Mouse (Mus musculus) MEL (cell line): ENCODE data around the gene Foxn3.
A peak's percentile ranks its signal among the peaks of the same experiment; 100 is the strongest.

Source experiments
- CHD1 ChIP-seq: IDR thresholded peaks from 2 replicates; pipeline ENCODE4 v1.6.1; 2012; ENCODE audit warnings: low read depth, mild to moderate bottlenecking, inconsistent platforms, low read length, improper control_type of control experiment
- EP300 ChIP-seq, 2 experiments: IDR thresholded peaks; 2 replicates each; pipeline ENCODE4 v1.6.1; 2011; ENCODE audit warnings: improper control_type of control experiment in 2 of 2, low read length in 2 of 2, low read depth in 1 of 2, mild to moderate bottlenecking in 1 of 2
- GATA1 ChIP-seq: IDR thresholded peaks from 2 replicates; pipeline ENCODE4 v1.6.1; 2011; ENCODE audit warnings: low read depth, low read length, improper control_type of control experiment
- NELFE ChIP-seq: IDR thresholded peaks from 2 replicates; pipeline ENCODE4 v1.6.1; 2011; ENCODE audit warnings: low read depth, low read length, improper control_type of control experiment
- NRF1 ChIP-seq: IDR thresholded peaks from 2 replicates; pipeline ENCODE4 v1.6.1; 2014; ENCODE audit warnings: low read depth, mild to moderate bottlenecking, inconsistent platforms, low read length, improper control_type of control experiment, moderate library complexity; ENCODE audit not compliant: poor library complexity, insufficient read depth, severe bottlenecking
- TAL1 ChIP-seq: IDR thresholded peaks from 2 replicates; pipeline ENCODE4 v1.6.1; 2012; ENCODE audit warnings: mild to moderate bottlenecking, inconsistent platforms, low read length, moderate library complexity, mixed read lengths
- TCF12 ChIP-seq: IDR thresholded peaks from 2 replicates; pipeline ENCODE4 v1.6.1; 2014; ENCODE audit warnings: low read depth, mild to moderate bottlenecking, inconsistent platforms, low read length, improper control_type of control experiment, moderate library complexity

DNA sequence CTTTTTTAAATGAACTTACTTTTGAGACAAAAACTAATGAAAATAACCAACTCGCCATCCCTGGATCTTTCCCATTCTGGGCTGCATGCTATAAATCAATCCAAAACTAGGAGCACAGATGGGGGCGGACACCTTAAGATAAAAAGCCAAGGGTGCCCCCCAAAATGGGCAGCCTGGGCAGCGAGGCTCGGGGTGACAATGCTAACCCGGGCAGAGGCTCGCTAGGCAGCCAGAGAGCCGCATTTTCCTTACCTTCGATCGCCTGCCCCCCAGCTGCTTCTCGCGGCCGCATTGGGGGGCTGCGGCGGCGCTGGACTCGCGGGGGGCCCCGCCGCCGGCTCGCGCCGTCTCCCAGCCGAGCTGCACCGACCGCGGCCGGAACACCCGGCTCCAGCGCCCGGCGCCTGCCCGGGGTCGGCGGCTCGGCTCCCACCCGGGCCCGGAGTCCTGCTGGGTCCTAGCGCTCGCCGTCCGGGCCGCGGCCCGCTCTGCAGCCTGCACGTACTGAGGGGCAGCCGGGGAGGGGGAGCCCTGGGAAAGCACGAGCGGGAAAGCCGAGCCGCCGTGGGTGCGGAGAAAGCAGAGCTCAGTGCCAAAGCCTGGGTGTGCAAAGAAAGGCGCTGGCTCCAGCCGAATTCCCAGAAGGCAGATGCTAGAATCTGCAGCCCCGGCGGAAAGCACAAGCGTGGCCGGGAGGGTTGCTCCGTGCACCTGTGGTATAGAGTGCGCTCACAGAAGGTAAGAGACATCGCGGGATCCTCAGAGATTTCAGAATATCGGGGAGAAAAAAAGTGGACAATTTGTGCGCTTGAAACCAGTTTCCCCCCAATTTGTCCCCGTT is at the start of gene Foxn3:
- TF ChIP-seq TCF12 (peak; percentile 59; the same call in 1 of the 2 replicates), GATA1 (no peak), EP300 (IDR thresholded peaks at IDR 0.05; ENCODE audit: low read depth in 1 of 2, low read length in 2 of 2) (no peak), NRF1 (0 out of 2 replicates have a peak, but pooled peaks have one; percentile 8), CHD1 (peak; percentile 31; the same call in 1 of the 2 replicates), NELFE (peak; percentile 70), TAL1 (no peak)
